In the genomic region with DNA sequence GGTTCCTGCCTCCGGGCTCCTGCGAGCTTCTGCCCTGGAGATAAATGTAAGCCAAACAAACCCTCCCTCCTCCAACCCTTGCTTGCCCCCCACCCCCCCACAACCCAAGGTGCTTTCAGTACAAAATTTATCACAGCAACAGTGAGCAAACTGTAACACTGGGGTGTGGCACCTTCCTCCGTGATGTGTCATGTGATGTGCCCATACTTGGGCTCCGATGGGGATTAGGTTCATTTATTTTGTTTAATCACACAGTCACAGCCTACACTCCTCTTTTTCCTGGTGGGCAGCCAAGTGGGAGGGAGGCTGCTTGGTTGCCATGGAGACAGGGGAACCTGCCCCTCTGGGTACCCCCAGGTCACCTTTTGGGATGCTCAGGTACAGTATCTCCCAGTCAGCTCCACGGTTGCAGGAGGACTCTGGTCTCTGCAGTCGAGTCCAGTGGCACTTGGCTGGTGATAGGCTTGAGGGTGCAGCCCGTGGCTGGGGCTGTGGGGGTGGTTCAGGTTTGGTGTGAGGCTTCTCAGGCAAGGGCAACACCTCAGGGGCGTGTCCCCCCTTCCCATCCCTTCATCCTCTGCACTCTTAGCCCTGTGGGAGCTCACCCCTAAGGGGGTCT, we compare ENCODE assay signal across 27 mouse cellular contexts. TPM values are rescaled to one million over a fixed set of nuclear protein-coding genes. Genes with fewer than 3 reads are reported as not detected.
DNase-seq lines count a peak whose midpoint lies in the region; ATAC-seq lines count a peak whose summit lies in the region.
"Had no signal": no experiment of that assay in that cellular context is flagged by ENCODE, and none has a peak within 500 bp of the region (broad histone marks: within the 10 kb centered on the region; RNA-seq: fewer than 3 reads in every experiment).

No protein-coding gene starts in this region.

- WGBS in kidney, embryonic 15.5 days: 42% methylated on average over 8 of the region's 8 CpGs
- 40% methylated on average over 8 of the region's 8 CpGs for WGBS in intestine, embryonic 16.5 days
- 60% methylated on average over 8 of the region's 8 CpGs for WGBS in midbrain, embryonic 11.5 days

- H3K4me2 ChIP-seq in kidney, embryonic 15.5 days: peak overlapping the region; percentile 34; the same call in 1 of the 2 replicates
- H3K4me2 ChIP-seq in intestine, embryonic 16.5 days (ENCODE audit: low read depth, low read length): peak overlapping the region; percentile 17; the same call in 1 of the 2 replicates
- H3K4me2 ChIP-seq in midbrain, embryonic 11.5 days: no peak overlapping the region
- H3K4me2 ChIP-seq: forebrain, embryonic 12.5 days; hindbrain, embryonic 14.5 days; liver, embryonic 13.5 days had no signal

- H3K27ac ChIP-seq in kidney, embryonic 15.5 days: no peak overlapping the region
- no peak overlapping the region for H3K27ac ChIP-seq in intestine, embryonic 16.5 days (ENCODE audit: low read length)
- H3K27ac ChIP-seq in midbrain, embryonic 11.5 days (ENCODE audit: low read depth, low read length): no peak overlapping the region
- H3K27ac ChIP-seq: forebrain, embryonic 12.5 days; hindbrain, embryonic 14.5 days; liver, embryonic 13.5 days had no signal

- H3K4me3 ChIP-seq in kidney, embryonic 15.5 days (replicated peaks): no peak overlapping the region
- no peak overlapping the region for H3K4me3 ChIP-seq in intestine, embryonic 16.5 days (ENCODE audit: low read length)
- no peak overlapping the region for H3K4me3 ChIP-seq in midbrain, embryonic 11.5 days (ENCODE audit: low read depth, low read length)
- H3K4me3 ChIP-seq: forebrain, embryonic 12.5 days; liver, embryonic 13.5 days had no signal

- no peaks in the 10 kb centered on the region for H3K9me3 ChIP-seq in kidney, embryonic 15.5 days (replicated peaks)
- no peaks in the 10 kb centered on the region for H3K9me3 ChIP-seq in intestine, embryonic 16.5 days (ENCODE audit: control insufficient read depth, low read length)
- H3K9me3 ChIP-seq in midbrain, embryonic 11.5 days (ENCODE audit: control insufficient read depth, low read length): no peaks in the 10 kb centered on the region
- H3K9me3 ChIP-seq: forebrain, embryonic 12.5 days; liver, embryonic 13.5 days had no signal

- no peak for ATAC-seq in kidney, embryonic 15.5 days (replicated peaks; ENCODE audit: low FRiP score)
- ATAC-seq in intestine, embryonic 16.5 days: peak; percentile 38; the same call in 1 of the 2 replicates
- no peak for ATAC-seq in inflammation-experienced regulatory T-cells, adult 6 months
- ATAC-seq in midbrain, embryonic 11.5 days (ENCODE audit: low FRiP score): no peak

- no peak for DNase-seq in kidney, postnatal 14 days
- peak; percentile 24 for DNase-seq in 3T3-L1 (ENCODE audit: low read depth, low spot score)
- peak; percentile 57 for DNase-seq in NIH3T3 (ENCODE audit: low read depth)
- no peak for DNase-seq in adrenal gland, adult (ENCODE audit: inconsistent age in 2 of 2, low spot score in 1 of 2)
- DNase-seq in midbrain, embryonic 11.5 days (ENCODE audit: low spot score, missing footprints): no peak
- DNase-seq: adrenal gland, postnatal 14 days; cerebellum, adult 2 months; cerebellum, postnatal 25 days; embryo, embryonic 11 days; gastrocnemius, postnatal 25 days; heart, adult 18-20 months; heart, postnatal 4 days; kidney, adult 18-20 months; kidney, postnatal 4 days; liver, embryonic 13.5 days; lung, adult 2 months; midbrain, embryonic 14.5 days; spleen, adult 18-20 months; thymus, adult 2 months had no signal

- H3K27me3 ChIP-seq in kidney, embryonic 15.5 days: no peaks in the 10 kb centered on the region
- H3K27me3 ChIP-seq in intestine, embryonic 16.5 days (replicated peaks; ENCODE audit: control insufficient read depth, insufficient read depth, low read length): no peaks in the 10 kb centered on the region
- no peaks in the 10 kb centered on the region for H3K27me3 ChIP-seq in midbrain, embryonic 11.5 days (ENCODE audit: control insufficient read depth, insufficient read depth, low read length)
- H3K27me3 ChIP-seq: forebrain, embryonic 12.5 days; liver, embryonic 13.5 days had no signal

- H3K4me1 ChIP-seq in kidney, embryonic 15.5 days: no peaks in the 10 kb centered on the region
- no peaks in the 10 kb centered on the region for H3K4me1 ChIP-seq in intestine, embryonic 16.5 days (ENCODE audit: control insufficient read depth, insufficient read depth, low read length)
- no peaks in the 10 kb centered on the region for H3K4me1 ChIP-seq in midbrain, embryonic 11.5 days (ENCODE audit: control insufficient read depth, insufficient read depth, low read length)
- H3K4me1 ChIP-seq: forebrain, embryonic 12.5 days; liver, embryonic 13.5 days had no signal

- no peaks in the 10 kb centered on the region for H3K36me3 ChIP-seq in kidney, embryonic 15.5 days
- H3K36me3 ChIP-seq in intestine, embryonic 16.5 days (ENCODE audit: control insufficient read depth, insufficient read depth, low read length): no peaks in the 10 kb centered on the region
- H3K36me3 ChIP-seq in midbrain, embryonic 11.5 days (ENCODE audit: control insufficient read depth, insufficient read depth, low read length): no peaks in the 10 kb centered on the region
- H3K36me3 ChIP-seq: forebrain, embryonic 12.5 days; liver, embryonic 13.5 days had no signal

- H3K9ac ChIP-seq in kidney, embryonic 15.5 days: no peak overlapping the region
- no peak overlapping the region for H3K9ac ChIP-seq in intestine, embryonic 16.5 days (ENCODE audit: low read depth, low read length)
- no peak overlapping the region for H3K9ac ChIP-seq in midbrain, embryonic 11.5 days (ENCODE audit: low read length)
- H3K9ac ChIP-seq: forebrain, embryonic 12.5 days; hindbrain, embryonic 14.5 days; liver, embryonic 13.5 days had no signal

RNA-seq across cellular contexts. Expression of a gene that starts 0.5 kb away (rescaled TPM):
- 1.8 and 2.9 TPM in 2 replicates for polyA plus RNA-seq in kidney, embryonic 15.5 days (2015; fragmentation: Nextera tagmentation; extraction: Ambion mirVana)
- 1.2 and 3.3 TPM in 2 replicates for polyA plus RNA-seq in intestine, embryonic 16.5 days (2015; fragmentation: Nextera tagmentation; extraction: Ambion mirVana)
- not detected for polyA plus RNA-seq in inflammation-experienced regulatory T-cells, adult 6 months (2017; shearing (Covaris generic))
- polyA plus RNA-seq in midbrain, embryonic 11.5 days (2014; fragmentation: Nextera tagmentation; extraction: Ambion mirVana): not detected in 2 replicates
- polyA plus RNA-seq: cerebellum, adult 2 months; forebrain, embryonic 12.5 days; heart, embryonic 14.5 days; hindbrain, embryonic 14.5 days; limb, embryonic 14.5 days; liver, embryonic 13.5 days; midbrain, embryonic 14.5 days; neural tube, embryonic 11.5 days had no signal

RNA-seq across cellular contexts. Expression of a gene that starts 24.6 kb away (rescaled TPM):
- not detected in 2 replicates for polyA plus RNA-seq in kidney, embryonic 15.5 days (2015; fragmentation: Nextera tagmentation; extraction: Ambion mirVana)
- not detected in 2 replicates for polyA plus RNA-seq in intestine, embryonic 16.5 days (2015; fragmentation: Nextera tagmentation; extraction: Ambion mirVana)
- polyA plus RNA-seq in inflammation-experienced regulatory T-cells, adult 6 months (2017; shearing (Covaris generic)): not detected
- polyA plus RNA-seq in midbrain, embryonic 11.5 days (2014; fragmentation: Nextera tagmentation; extraction: Ambion mirVana): not detected in 2 replicates
- polyA plus RNA-seq: cerebellum, adult 2 months; forebrain, embryonic 12.5 days; heart, embryonic 14.5 days; hindbrain, embryonic 14.5 days; limb, embryonic 14.5 days; liver, embryonic 13.5 days; lung, adult 2 months; midbrain, embryonic 14.5 days; neural tube, embryonic 11.5 days had no signal

RNA-seq across cellular contexts. Expression of a gene that starts 34.6 kb away (rescaled TPM):
- polyA plus RNA-seq in kidney, embryonic 15.5 days (2015; fragmentation: Nextera tagmentation; extraction: Ambion mirVana): 0.13 TPM in 1 of 2 replicates, not detected in the other
- not detected in 2 replicates for polyA plus RNA-seq in intestine, embryonic 16.5 days (2015; fragmentation: Nextera tagmentation; extraction: Ambion mirVana)
- not detected for polyA plus RNA-seq in inflammation-experienced regulatory T-cells, adult 6 months (2017; shearing (Covaris generic))
- polyA plus RNA-seq in midbrain, embryonic 11.5 days (2014; fragmentation: Nextera tagmentation; extraction: Ambion mirVana): not detected in 2 replicates
- polyA plus RNA-seq: cerebellum, adult 2 months; forebrain, embryonic 12.5 days; heart, embryonic 14.5 days; hindbrain, embryonic 14.5 days; liver, embryonic 13.5 days; midbrain, embryonic 14.5 days; neural tube, embryonic 11.5 days had no signal

RNA-seq across cellular contexts. Expression of a gene that starts 41.6 kb away (rescaled TPM):
- polyA plus RNA-seq in kidney, embryonic 15.5 days (2015; fragmentation: Nextera tagmentation; extraction: Ambion mirVana): 0.26 TPM in 2 replicates
- 0.20 and 0.21 TPM in 2 replicates for polyA plus RNA-seq in intestine, embryonic 16.5 days (2015; fragmentation: Nextera tagmentation; extraction: Ambion mirVana)
- polyA plus RNA-seq in inflammation-experienced regulatory T-cells, adult 6 months (2017; shearing (Covaris generic)): under 1 TPM in 1 of 3 experiments, not detected in 2; 0.26 TPM
- polyA plus RNA-seq in midbrain, embryonic 11.5 days (2014; fragmentation: Nextera tagmentation; extraction: Ambion mirVana): 0.14 TPM in 1 of 2 replicates, not detected in the other
- polyA plus RNA-seq: cerebellum, adult 2 months; heart, embryonic 14.5 days; midbrain, embryonic 14.5 days; neural tube, embryonic 11.5 days had no signal

RNA-seq across cellular contexts. Expression of a gene that starts 49.9 kb away (rescaled TPM):
- polyA plus RNA-seq in kidney, embryonic 15.5 days (2015; fragmentation: Nextera tagmentation; extraction: Ambion mirVana): 0.23 TPM in 1 of 2 replicates, not detected in the other
- polyA plus RNA-seq in intestine, embryonic 16.5 days (2015; fragmentation: Nextera tagmentation; extraction: Ambion mirVana): 0.10 TPM in 2 replicates
- not detected for polyA plus RNA-seq in inflammation-experienced regulatory T-cells, adult 6 months (2017; shearing (Covaris generic))
- polyA plus RNA-seq in midbrain, embryonic 11.5 days (2014; fragmentation: Nextera tagmentation; extraction: Ambion mirVana): 0.08 TPM in 1 of 2 replicates, not detected in the other
- polyA plus RNA-seq: forebrain, embryonic 12.5 days; liver, embryonic 13.5 days had no signal

Comparison
In these comparisons a context has a peak if more than half of its experiments do, and no peak if none do; other contexts are left out.
1. DNase-seq: peak in 3T3-L1 (single experiment) and NIH3T3 (single experiment); none in kidney, postnatal 14 days (single experiment), adrenal gland, adult (0 of 2) and midbrain, embryonic 11.5 days (single experiment).